Mouse (Mus musculus) G1E (cell line): Measurements from ENCODE around the gene Amdhd1. TPM values are rescaled to one million over a fixed set of nuclear protein-coding genes. Genes with fewer than 3 reads are reported as not detected.
A peak's percentile ranks its signal among the peaks of the same experiment; 100 is the strongest.

Experiments used
- ATAC-seq: 2 replicates; pipeline ENCODE4 v1.8.0; 2016; ENCODE audit warnings: mild to moderate bottlenecking; ENCODE audit not compliant: insufficient number of reproducible peaks, poor library complexity, low FRiP score, severe bottlenecking; ENCODE audit errors: extremely low read depth
- DNase-seq: peaks from one replicate; pipeline ENCODE4 v3.0.0; 2012; ENCODE audit warnings: low spot score
- H3K27me3 ChIP-seq: 2 replicates; pipeline ENCODE4 v1.6.1; 2012; ENCODE audit warnings: mild to moderate bottlenecking, low read length, inconsistent platforms; ENCODE audit not compliant: insufficient read depth
- H3K36me3 ChIP-seq: replicated peaks from 2 replicates; pipeline ENCODE3; 2012; ENCODE audit warnings: mild to moderate bottlenecking, inconsistent platforms
- H3K4me1 ChIP-seq: 2 replicates; pipeline ENCODE4 v1.6.1; 2012; ENCODE audit warnings: low read depth, low read length, inconsistent platforms, mixed read lengths; ENCODE audit not compliant: insufficient read depth
- H3K4me3 ChIP-seq: 2 replicates; pipeline ENCODE4 v1.5.1; 2012; ENCODE audit warnings: low read depth, mild to moderate bottlenecking, inconsistent platforms, low read length, moderate library complexity, mixed read lengths
- H3K9me3 ChIP-seq: replicated peaks from 2 replicates; pipeline ENCODE4 v1.6.1; 2012; ENCODE audit warnings: inconsistent platforms
- CTCF ChIP-seq: IDR thresholded peaks from 2 replicates; pipeline ENCODE4 v1.5.1; 2012; ENCODE audit warnings: low read depth, low read length, inconsistent platforms, mixed read lengths
- GATA1 ChIP-seq: IDR thresholded peaks from 2 replicates; pipeline ENCODE4 v1.6.1; 2012; ENCODE audit warnings: borderline replicate concordance, low read length, inconsistent platforms, mixed read lengths
- GATA2 ChIP-seq: IDR thresholded peaks from 2 replicates; pipeline ENCODE4 v1.6.1; 2012; ENCODE audit warnings: low read depth, low read length, inconsistent platforms, borderline replicate concordance
- POLR2AphosphoS5 ChIP-seq: IDR thresholded peaks from 2 replicates; pipeline ENCODE4 v1.6.1; 2012; ENCODE audit warnings: low read depth, low read length, inconsistent platforms; ENCODE audit not compliant: insufficient replicate concordance
- TAL1 ChIP-seq: conservative IDR thresholded peaks from 2 replicates; pipeline ENCODE4 v1.6.1; 2012; ENCODE audit warnings: low read depth, low read length, inconsistent platforms, mixed read lengths
- polyA plus RNA-seq: library from polyadenylated mRNA; stranded (reverse); fragments of >175 nt; gene quantifications from 2 replicates; pipeline ENCODE4 v1.2.3, GENCODE M21; 2012
- total RNA-seq, 2 experiments: library from RNA; stranded (forward) in 1 of 2; stranded (reverse) in 1 of 2; fragments of 200-1000 nt in 1 of 2; fragments of >200 nt in 1 of 2; fragmentation: Nextera tagmentation in 1 of 2; gene quantifications; 2 replicates each; pipeline ENCODE4 v1.2.3; 2014 to 2017

Gene Amdhd1
- total RNA-seq (2014; fragmentation: Nextera tagmentation), result not detected in 2 replicates
- not detected in 2 replicates for total RNA-seq (2017)
- polyA plus RNA-seq, result not detected in 2 replicates

DNA sequence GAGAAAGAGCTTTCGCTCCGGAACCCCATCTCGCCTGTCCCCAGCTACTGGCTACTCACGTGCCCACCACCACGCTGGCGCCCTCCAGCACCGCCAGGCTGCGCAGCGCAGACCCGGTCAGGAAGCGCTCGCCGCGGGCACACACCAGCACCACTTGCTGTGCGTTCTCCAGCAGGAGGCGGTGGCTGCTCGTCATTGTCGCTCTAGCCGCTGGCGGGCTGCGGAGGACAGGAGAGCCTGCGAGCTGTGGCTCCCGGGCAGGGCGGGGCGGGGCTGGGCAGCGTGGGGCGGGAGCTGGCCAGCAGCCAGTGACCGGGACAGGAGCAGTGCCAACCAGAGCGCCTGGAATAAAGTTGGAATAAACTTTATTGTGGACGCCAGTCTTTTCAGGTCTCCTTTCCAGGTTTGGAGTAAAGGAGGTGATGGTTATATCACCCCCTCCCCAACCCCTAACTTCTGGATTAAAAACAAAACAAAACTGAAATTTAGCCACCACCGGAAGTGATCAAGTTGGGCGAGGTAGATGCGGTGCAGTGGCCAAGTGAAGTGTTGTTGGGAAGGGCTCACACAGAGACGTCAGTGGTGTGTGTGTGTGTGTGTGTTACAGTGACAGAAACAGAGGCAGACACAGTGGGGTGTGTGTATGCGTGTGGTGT, at the start of gene Amdhd1:
TSS of gene Amdhd1 (minus strand) at position 259 of the 656 bp plus-strand sequence.
- DNase-seq, result no peak
- peaks cover 5% of the 10 kb centered on the region for H3K4me1 ChIP-seq
- H3K4me3 ChIP-seq, result no peak within 1 kb of the TSS; the same call in 1 of the 2 replicates
- ATAC-seq, result no peak
- H3K27me3 ChIP-seq, result peaks cover 14% of the 10 kb centered on the region
- no peaks in the 10 kb centered on the region for H3K36me3 ChIP-seq
- H3K9me3 ChIP-seq, result no peaks in the 10 kb centered on the region
- TF ChIP-seq TAL1 (no peak), POLR2AphosphoS5 (no peak), CTCF (no peak), GATA2 (no peak), GATA1 (no peak)

DNA sequence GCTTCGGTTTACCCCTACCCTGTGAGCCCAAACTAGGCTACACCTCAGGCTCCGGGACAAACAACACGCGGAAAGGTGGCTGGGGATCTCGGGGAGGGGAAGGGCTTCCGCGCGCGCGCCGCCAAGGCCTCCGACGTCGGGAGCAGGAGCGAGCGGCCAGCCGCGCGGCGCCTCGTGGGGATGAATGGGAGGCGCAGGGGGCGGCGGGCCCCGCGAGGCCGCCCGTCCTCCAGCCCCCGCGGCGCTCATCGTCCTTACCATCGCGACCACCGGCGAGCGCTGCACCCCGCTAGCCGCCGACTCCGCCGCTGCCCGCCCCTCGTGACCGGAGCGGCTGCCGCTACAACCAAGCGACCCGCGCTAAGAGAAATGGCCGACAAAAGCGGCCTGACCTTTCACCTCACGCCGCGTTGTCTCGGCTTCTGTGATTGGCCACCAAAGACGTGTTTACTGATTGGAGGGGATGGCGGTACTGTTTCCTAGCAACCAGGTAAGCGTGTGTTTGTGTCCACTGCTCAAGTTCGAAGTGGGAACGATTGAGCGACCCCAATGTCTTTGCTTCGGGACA, 49.5 kb upstream of the Amdhd1 start, which contains the start of gene Snrpf:
TSS of gene Snrpf (minus strand) at position 426 of the 568 bp plus-strand sequence.
- peaks cover 34% of the 10 kb centered on the region for H3K36me3 ChIP-seq
- DNase-seq (peak; percentile 90), ATAC-seq (peak; percentile 87)
- H3K4me1 ChIP-seq, result peaks cover 27% of the 10 kb centered on the region
- TF ChIP-seq GATA1, result no peak
- TF ChIP-seq CTCF, result no peak
- TF ChIP-seq POLR2AphosphoS5, result no peak
- TF ChIP-seq GATA2, result no peak
- no peak for TF ChIP-seq TAL1
- H3K9me3 ChIP-seq, result no peaks in the 10 kb centered on the region
- peaks cover 2% of the 10 kb centered on the region; the same call in 1 of the 2 replicates for H3K27me3 ChIP-seq
- peak within 1 kb of the TSS; percentile 85 for H3K4me3 ChIP-seq

DNA sequence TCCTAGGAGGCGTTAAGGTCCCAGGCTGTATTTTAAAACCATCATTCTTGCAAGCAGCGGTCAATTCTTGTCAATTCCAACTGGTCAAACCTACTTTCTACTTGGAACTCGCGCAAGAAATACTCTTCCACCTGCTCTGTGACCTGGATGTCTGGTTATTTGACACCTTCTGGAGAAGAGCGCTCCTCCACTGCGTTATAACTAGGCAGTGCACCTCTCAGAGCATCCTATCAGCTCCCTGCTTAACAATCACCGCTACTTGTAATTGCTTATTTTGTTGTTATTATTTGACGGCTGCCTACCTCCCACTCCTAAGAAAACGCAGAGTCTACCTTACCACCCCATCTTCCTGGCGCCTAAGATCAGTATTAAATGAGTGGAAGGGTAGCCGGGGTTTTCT, 49.0 kb upstream of the Amdhd1 start:
- Histone ChIP-seq H3K4me3 (peak overlapping the region; percentile 85), H3K27me3 (no peaks in the 10 kb centered on the region), H3K36me3 (peaks cover 38% of the 10 kb centered on the region), H3K9me3 (no peaks in the 10 kb centered on the region), H3K4me1 (peaks cover 22% of the 10 kb centered on the region)
- DNase-seq (no peak), ATAC-seq (no peak)
- no peak for TF ChIP-seq TAL1
- TF ChIP-seq CTCF, result no peak
- no peak for TF ChIP-seq POLR2AphosphoS5
- no peak for TF ChIP-seq GATA1
- no peak for TF ChIP-seq GATA2

DNA sequence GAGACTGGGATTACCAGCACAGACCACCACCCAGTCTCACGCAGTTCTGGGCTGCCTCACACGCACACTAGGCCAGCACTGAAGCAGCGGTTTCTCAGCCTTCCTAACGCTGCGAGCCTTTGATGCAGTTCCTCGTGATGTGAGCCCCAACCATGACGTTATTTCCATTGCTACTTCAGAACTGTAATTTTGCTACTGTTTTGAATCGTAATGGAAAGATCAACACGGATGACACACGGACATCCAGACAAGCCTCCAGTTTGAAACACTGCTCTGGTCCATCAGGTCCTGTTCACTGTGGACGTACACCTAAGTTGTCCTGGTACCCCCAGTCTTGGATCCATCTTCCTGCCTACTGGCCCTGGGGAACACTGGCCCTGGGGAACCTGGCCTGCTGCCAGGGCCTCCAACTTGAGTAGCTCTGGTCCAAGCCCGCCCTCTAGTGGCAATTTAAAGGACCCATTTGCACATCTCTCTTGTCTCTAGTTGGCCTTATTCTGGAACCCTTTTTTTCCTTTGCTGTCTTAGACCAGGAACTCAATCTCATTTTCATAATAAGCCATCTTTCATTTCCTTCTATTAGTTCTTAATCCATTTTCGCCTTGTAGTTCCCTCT, 37.5 kb upstream of the Amdhd1 start:
- Histone ChIP-seq H3K4me3 (no peak overlapping the region), H3K4me1 (peaks cover 2% of the 10 kb centered on the region), H3K27me3 (peaks cover 4% of the 10 kb centered on the region; the same call in 1 of the 2 replicates), H3K9me3 (no peaks in the 10 kb centered on the region), H3K36me3 (peaks cover 34% of the 10 kb centered on the region)
- ATAC-seq (no peak), DNase-seq (peak; percentile 25)
- TF ChIP-seq POLR2AphosphoS5 (no peak), CTCF (peak; percentile 38; the same call in 1 of the 2 replicates)

DNA sequence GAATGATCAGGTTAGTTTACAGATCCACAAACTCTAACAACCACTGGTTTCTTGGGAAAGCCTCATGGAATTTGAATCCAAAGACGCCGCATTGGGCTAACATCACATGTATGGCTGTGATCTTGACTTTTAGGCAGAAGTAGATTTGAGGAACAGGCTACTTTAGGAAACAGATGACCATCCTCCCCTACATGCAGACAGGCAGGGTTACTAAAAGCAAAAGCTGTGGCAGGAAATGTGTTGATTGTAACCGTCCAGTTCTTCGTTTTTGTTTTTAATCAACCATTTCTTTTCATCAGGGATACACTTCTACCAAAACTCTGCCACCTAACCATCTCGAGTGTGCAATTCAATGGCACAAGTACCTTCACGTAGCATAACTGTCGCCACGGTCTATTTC, 36.1 kb upstream of the Amdhd1 start:
- peaks cover 21% of the 10 kb centered on the region for H3K36me3 ChIP-seq
- H3K4me1 ChIP-seq, result peaks cover 2% of the 10 kb centered on the region
- no peak for ATAC-seq
- H3K9me3 ChIP-seq, result no peaks in the 10 kb centered on the region
- DNase-seq, result no peak
- peaks cover 4% of the 10 kb centered on the region; the same call in 1 of the 2 replicates for H3K27me3 ChIP-seq
- H3K4me3 ChIP-seq, result no peak overlapping the region
- no peak for TF ChIP-seq POLR2AphosphoS5
- no peak for TF ChIP-seq GATA1
- no peak for TF ChIP-seq TAL1
- no peak for TF ChIP-seq CTCF
- no peak for TF ChIP-seq GATA2

DNA sequence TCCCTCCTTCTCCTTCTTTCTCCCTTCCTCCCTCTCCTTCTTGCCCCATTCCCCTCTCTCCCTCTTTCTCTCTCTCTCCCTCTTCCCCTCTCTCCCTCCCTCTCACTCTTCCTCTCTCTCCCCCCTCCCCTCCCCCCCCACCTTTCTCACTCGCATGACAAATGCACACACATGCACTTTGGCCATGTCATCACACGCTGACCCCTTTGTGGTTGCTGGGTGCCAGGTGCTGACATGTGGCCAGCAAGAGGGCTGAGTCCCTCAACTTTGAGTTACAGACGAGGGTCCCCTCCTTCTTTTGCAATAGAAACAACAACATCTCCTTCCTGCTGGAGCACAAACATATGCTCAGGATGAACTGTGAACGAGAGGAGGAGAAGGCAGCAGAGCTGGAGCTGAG, 35.1 kb upstream of the Amdhd1 start:
- peaks cover 2% of the 10 kb centered on the region; the same call in 1 of the 2 replicates for H3K4me1 ChIP-seq
- ATAC-seq (no peak), DNase-seq (no peak)
- H3K27me3 ChIP-seq, result peaks cover 4% of the 10 kb centered on the region; the same call in 1 of the 2 replicates
- H3K9me3 ChIP-seq, result no peaks in the 10 kb centered on the region
- H3K36me3 ChIP-seq, result peaks cover 12% of the 10 kb centered on the region
- no peak overlapping the region for H3K4me3 ChIP-seq
- no peak for TF ChIP-seq TAL1
- TF ChIP-seq CTCF, result no peak
- TF ChIP-seq GATA2, result no peak
- TF ChIP-seq GATA1, result no peak
- TF ChIP-seq POLR2AphosphoS5, result no peak
